Mouse (Mus musculus) embryonic stem cell, embryonic (primary cell): Measurements from ENCODE around the gene Fasl.

Experiments used
- CTCF ChIA-PET, 4 experiments: fragments of 300-600 bp in 2 of 4; fragments of 350-600 bp in 2 of 4; sonication (Branson Sonifier 250); formaldehyde crosslinking; loops; one replicate each; lab custom pipeline; 2022; ENCODE audit warnings: inconsistent platforms in 2 of 4; lab: Charles Lee
- POLR2A ChIA-PET, 4 experiments: fragments of 300-600 bp in 2 of 4; fragments of 350-600 bp in 2 of 4; sonication (Branson Sonifier 250); formaldehyde crosslinking; loops; one replicate each; lab custom pipeline; 2022; ENCODE audit warnings: antibody characterized with exemption in 4 of 4, inconsistent platforms in 1 of 4; lab: Charles Lee

Gene Fasl

GRCm38 (mm10) chr1:161734314-161734713 lies 54.0 kb downstream of the Fasl start:
- POLR2A ChIA-PET, result interaction anchor here in 1 of 4 experiments (0.7 kb wide), 1 partner anchor 50 kb away, joined by 3 read pairs; no protein-coding TSS in a partner anchor
- CTCF ChIA-PET, result interaction anchor here in 1 of 4 experiments (0.5 kb wide), 1 partner anchor 1482 kb away, joined by 8 read pairs; no protein-coding TSS in a partner anchor
